Mouse (Mus musculus): Measurements from ENCODE around the gene Gtf2a2. TPM values are rescaled to one million over a fixed set of nuclear protein-coding genes. Genes with fewer than 3 reads are reported as not detected.

Gtf2a2 gene
- 139 and 151 TPM in 2 replicates for polyA plus RNA-seq (2015; fragmentation: Nextera tagmentation; extraction: Ambion mirVana)

GRCm38 (mm10) chr9:70012408-70012901, at the start of gene Gtf2a2:
TSS of gene Gtf2a2 (plus strand) at chr9:70012550.
- Histone ChIP-seq H3K4me3 (ENCODE audit: low read length) (peak within 1 kb of the TSS; percentile 94), H3K4me1 (ENCODE audit: control insufficient read depth, insufficient read depth, low read length) (peaks cover 14% of the 10 kb centered on the region), H3K9ac (ENCODE audit: low read depth, low read length) (peak within 1 kb of the TSS; percentile 91), H3K27me3 (replicated peaks; ENCODE audit: control insufficient read depth, insufficient read depth, low read length) (no peaks in the 10 kb centered on the region), H3K9me3 (ENCODE audit: control insufficient read depth, low read length) (no peaks in the 10 kb centered on the region), H3K4me2 (ENCODE audit: low read depth, low read length) (peak within 1 kb of the TSS; percentile 77), H3K27ac (ENCODE audit: low read length) (peak within 1 kb of the TSS; percentile 89), H3K36me3 (ENCODE audit: control insufficient read depth, insufficient read depth, low read length) (peaks cover 11% of the 10 kb centered on the region)
- ATAC-seq: peak; percentile 98
- whole genome bisulfite sequencing: under 1% methylated on average over 56 of the region's 57 CpGs

GRCm38 (mm10) chr9:69964370-69964769, 48.0 kb upstream of the Gtf2a2 start:
- no peak overlapping the region for H3K27ac ChIP-seq (ENCODE audit: low read length)
- H3K4me2 ChIP-seq (ENCODE audit: low read depth, low read length): no peak overlapping the region
- no peak overlapping the region for H3K9ac ChIP-seq (ENCODE audit: low read depth, low read length)
- ATAC-seq: no peak
- H3K36me3 ChIP-seq (ENCODE audit: control insufficient read depth, insufficient read depth, low read length): no peaks in the 10 kb centered on the region
- 73% methylated on average over 3 of the region's 3 CpGs for WGBS
- H3K27me3 ChIP-seq (replicated peaks; ENCODE audit: control insufficient read depth, insufficient read depth, low read length): no peaks in the 10 kb centered on the region
- no peaks in the 10 kb centered on the region for H3K9me3 ChIP-seq (ENCODE audit: control insufficient read depth, low read length)
- no peak overlapping the region for H3K4me3 ChIP-seq (ENCODE audit: low read length)
- no peaks in the 10 kb centered on the region for H3K4me1 ChIP-seq (ENCODE audit: control insufficient read depth, insufficient read depth, low read length)

GRCm38 (mm10) chr9:69985526-69985925, 26.8 kb upstream of the Gtf2a2 start:
- peaks cover 2% of the 10 kb centered on the region for H3K4me1 ChIP-seq (ENCODE audit: control insufficient read depth, insufficient read depth, low read length)
- no peak overlapping the region for H3K27ac ChIP-seq (ENCODE audit: low read length)
- no peak for ATAC-seq
- H3K27me3 ChIP-seq (replicated peaks; ENCODE audit: control insufficient read depth, insufficient read depth, low read length): no peaks in the 10 kb centered on the region
- WGBS: 73% methylated on average over 1 of the region's 1 CpGs
- H3K4me3 ChIP-seq (ENCODE audit: low read length): no peak overlapping the region
- H3K4me2 ChIP-seq (ENCODE audit: low read depth, low read length): no peak overlapping the region
- no peak overlapping the region for H3K9ac ChIP-seq (ENCODE audit: low read depth, low read length)
- H3K9me3 ChIP-seq (ENCODE audit: control insufficient read depth, low read length): no peaks in the 10 kb centered on the region
- H3K36me3 ChIP-seq (ENCODE audit: control insufficient read depth, insufficient read depth, low read length): no peaks in the 10 kb centered on the region

- ATAC-seq: no peak
- 74% methylated on average over 10 of the region's 10 CpGs for WGBS
- Histone ChIP-seq H3K4me3 (ENCODE audit: low read length) (no peak overlapping the region), H3K9ac (ENCODE audit: low read depth, low read length) (no peak overlapping the region), H3K4me1 (ENCODE audit: control insufficient read depth, insufficient read depth, low read length) (peaks cover 8% of the 10 kb centered on the region), H3K36me3 (ENCODE audit: control insufficient read depth, insufficient read depth, low read length) (no peaks in the 10 kb centered on the region), H3K4me2 (ENCODE audit: low read depth, low read length) (no peak overlapping the region), H3K9me3 (ENCODE audit: control insufficient read depth, low read length) (no peaks in the 10 kb centered on the region), H3K27ac (ENCODE audit: low read length) (no peak overlapping the region), H3K27me3 (replicated peaks; ENCODE audit: control insufficient read depth, insufficient read depth, low read length) (no peaks in the 10 kb centered on the region)
Observed at GRCm38 (mm10) chr9:69986063-69986462, 26.3 kb upstream of the Gtf2a2 start.

GRCm38 (mm10) chr9:69986571-69986970, 25.8 kb upstream of the Gtf2a2 start:
- peaks cover 11% of the 10 kb centered on the region for H3K4me1 ChIP-seq (ENCODE audit: control insufficient read depth, insufficient read depth, low read length)
- ATAC-seq: no peak

GRCm38 (mm10) chr9:69987579-69987978, 24.8 kb upstream of the Gtf2a2 start:
- Histone ChIP-seq H3K27me3 (replicated peaks; ENCODE audit: control insufficient read depth, insufficient read depth, low read length) (no peaks in the 10 kb centered on the region), H3K4me1 (ENCODE audit: control insufficient read depth, insufficient read depth, low read length) (peaks cover 17% of the 10 kb centered on the region), H3K27ac (ENCODE audit: low read length) (no peak overlapping the region), H3K9ac (ENCODE audit: low read depth, low read length) (no peak overlapping the region), H3K9me3 (ENCODE audit: control insufficient read depth, low read length) (no peaks in the 10 kb centered on the region), H3K4me2 (ENCODE audit: low read depth, low read length) (no peak overlapping the region), H3K36me3 (ENCODE audit: control insufficient read depth, insufficient read depth, low read length) (no peaks in the 10 kb centered on the region), H3K4me3 (ENCODE audit: low read length) (no peak overlapping the region)
- ATAC-seq: no peak
- under 1% methylated on average over 3 of the region's 3 CpGs for WGBS

More at GRCm38 (mm10) chr9:69986571-69986970, 25.8 kb upstream of the Gtf2a2 start:
- no peaks in the 10 kb centered on the region for H3K9me3 ChIP-seq (ENCODE audit: control insufficient read depth, low read length)
- no peak overlapping the region for H3K4me2 ChIP-seq (ENCODE audit: low read depth, low read length)
- H3K9ac ChIP-seq (ENCODE audit: low read depth, low read length): no peak overlapping the region
- no peaks in the 10 kb centered on the region for H3K36me3 ChIP-seq (ENCODE audit: control insufficient read depth, insufficient read depth, low read length)
- 83% methylated on average over 5 of the region's 5 CpGs for WGBS
- no peak overlapping the region for H3K4me3 ChIP-seq (ENCODE audit: low read length)
- H3K27me3 ChIP-seq (replicated peaks; ENCODE audit: control insufficient read depth, insufficient read depth, low read length): no peaks in the 10 kb centered on the region
- H3K27ac ChIP-seq (ENCODE audit: low read length): no peak overlapping the region

GRCm38 (mm10) chr9:69988706-69989302, 23.5 kb upstream of the Gtf2a2 start:
- Histone ChIP-seq H3K36me3 (ENCODE audit: control insufficient read depth, insufficient read depth, low read length) (no peaks in the 10 kb centered on the region), H3K27ac (ENCODE audit: low read length) (peak overlapping the region; percentile 98), H3K4me1 (ENCODE audit: control insufficient read depth, insufficient read depth, low read length) (peaks cover 21% of the 10 kb centered on the region), H3K9ac (ENCODE audit: low read depth, low read length) (peak overlapping the region; percentile 99; the same call in 1 of the 2 replicates), H3K27me3 (replicated peaks; ENCODE audit: control insufficient read depth, insufficient read depth, low read length) (no peaks in the 10 kb centered on the region), H3K4me2 (ENCODE audit: low read depth, low read length) (peak overlapping the region; percentile 56), H3K9me3 (ENCODE audit: control insufficient read depth, low read length) (no peaks in the 10 kb centered on the region), H3K4me3 (ENCODE audit: low read length) (peak overlapping the region; percentile 100)
- ATAC-seq: peak; percentile 4; the same call in 1 of the 2 replicates
- 36% methylated on average over 16 of the region's 16 CpGs for WGBS

- Histone ChIP-seq H3K4me1 (ENCODE audit: control insufficient read depth, insufficient read depth, low read length) (peaks cover 24% of the 10 kb centered on the region), H3K4me3 (ENCODE audit: low read length) (peak within 1 kb of the TSS; percentile 100), H3K27me3 (replicated peaks; ENCODE audit: control insufficient read depth, insufficient read depth, low read length) (no peaks in the 10 kb centered on the region), H3K36me3 (ENCODE audit: control insufficient read depth, insufficient read depth, low read length) (no peaks in the 10 kb centered on the region), H3K27ac (ENCODE audit: low read length) (peak within 1 kb of the TSS; percentile 98), H3K9me3 (ENCODE audit: control insufficient read depth, low read length) (no peaks in the 10 kb centered on the region), H3K4me2 (ENCODE audit: low read depth, low read length) (peak within 1 kb of the TSS; percentile 75), H3K9ac (ENCODE audit: low read depth, low read length) (peak within 1 kb of the TSS; percentile 99)
- peak; percentile 95 for ATAC-seq
- WGBS: under 1% methylated on average over 76 of the region's 76 CpGs
Observed at GRCm38 (mm10) chr9:69989303-69990121, 22.8 kb upstream of the Gtf2a2 start, which contains the start of gene Bnip2. TSS of gene Bnip2 (plus strand) at chr9:69989466.

GRCm38 (mm10) chr9:69990346-69990745, 22.0 kb upstream of the Gtf2a2 start:
- Histone ChIP-seq H3K4me3 (ENCODE audit: low read length) (peak overlapping the region; percentile 100), H3K27me3 (replicated peaks; ENCODE audit: control insufficient read depth, insufficient read depth, low read length) (no peaks in the 10 kb centered on the region), H3K4me1 (ENCODE audit: control insufficient read depth, insufficient read depth, low read length) (peaks cover 24% of the 10 kb centered on the region), H3K9ac (ENCODE audit: low read depth, low read length) (0 out of 2 replicates have a peak overlapping the region, but pooled peaks have one; percentile 22), H3K4me2 (ENCODE audit: low read depth, low read length) (peak overlapping the region; percentile 75), H3K9me3 (ENCODE audit: control insufficient read depth, low read length) (no peaks in the 10 kb centered on the region), H3K36me3 (ENCODE audit: control insufficient read depth, insufficient read depth, low read length) (no peaks in the 10 kb centered on the region), H3K27ac (ENCODE audit: low read length) (no peak overlapping the region)
- ATAC-seq: no peak
- WGBS: 12% methylated on average over 5 of the region's 5 CpGs
